Mouse (Mus musculus) neural tube, embryonic 11.5 days (tissue): ENCODE data around the gene Gmpr. TPM values are rescaled to one million over a fixed set of nuclear protein-coding genes. Genes with fewer than 3 reads are reported as not detected.
A peak's percentile ranks its signal among the peaks of the same experiment; 100 is the strongest.

Source experiments
- ATAC-seq: fragments of 200-750 bp; cut with Nextera tagmentation; 2 replicates; pipeline ENCODE4 v1.8.0; 2017; ENCODE audit warnings: moderate number of reproducible peaks, mild to moderate bottlenecking, moderate TSS enrichment, moderate library complexity; ENCODE audit not compliant: insufficient read depth, low FRiP score, low TSS enrichment
- DNase-seq: peaks from one replicate; pipeline ENCODE4 v3.0.0-alpha.2; 2015; ENCODE audit warnings: low spot score
- H3K27ac ChIP-seq: fragments of 300-500 bp; sonication (generic); 2 replicates; pipeline ENCODE4 v1.5.1; 2014; ENCODE audit warnings: low read depth, mild to moderate bottlenecking, low read length
- H3K27me3 ChIP-seq: fragments of 300-500 bp; sonication (generic); 2 replicates; pipeline ENCODE4 v1.6.1; 2014; ENCODE audit warnings: mild to moderate bottlenecking, low read length, mixed read lengths; ENCODE audit not compliant: control insufficient read depth, insufficient read depth
- H3K36me3 ChIP-seq: fragments of 300-500 bp; sonication (generic); 2 replicates; pipeline ENCODE4 v1.6.1; 2014; ENCODE audit warnings: mild to moderate bottlenecking, low read length, moderate library complexity, mixed read lengths; ENCODE audit not compliant: control insufficient read depth, insufficient read depth
- H3K4me1 ChIP-seq: fragments of 300-500 bp; sonication (generic); 2 replicates; pipeline ENCODE4 v1.6.1; 2014; ENCODE audit warnings: low read length, mixed read lengths; ENCODE audit not compliant: control insufficient read depth, insufficient read depth
- H3K4me2 ChIP-seq: fragments of 300-500 bp; sonication (generic); 2 replicates; pipeline ENCODE4 v1.6.1; 2014; ENCODE audit warnings: low read depth, mild to moderate bottlenecking, moderate library complexity
- H3K4me3 ChIP-seq: fragments of 300-500 bp; sonication (generic); 2 replicates; pipeline ENCODE4 v1.5.1; 2014; ENCODE audit warnings: low read depth, low read length
- H3K9ac ChIP-seq: fragments of 300-500 bp; sonication (generic); 2 replicates; pipeline ENCODE4 v1.6.1; 2014; ENCODE audit warnings: mild to moderate bottlenecking, low read length
- H3K9me3 ChIP-seq: fragments of 300-500 bp; sonication (generic); 2 replicates; pipeline ENCODE4 v1.6.1; 2016; ENCODE audit warnings: low read length; ENCODE audit not compliant: control insufficient read depth
- WGBS: fragments of 180-500 bp; shearing (Covaris S2); extraction: QIAGEN DNeasy Blood & Tissue Kit; methylation state at CpG from one replicate; pipeline ENCODE4 v1.1.7; 2014; 5-methylcytosine and 5-hydroxymethylcytosine counted together
- polyA plus RNA-seq: library from polyadenylated mRNA; unstranded; fragments of >200 nt; fragmentation: Nextera tagmentation; extraction: Ambion mirVana; gene quantifications from 2 replicates; pipeline ENCODE4 v1.2.1, GENCODE M21; 2014

The Gmpr gene
- polyA plus RNA-seq, 1 experiment from 2014 or later, result 29.1 TPM

DNA sequence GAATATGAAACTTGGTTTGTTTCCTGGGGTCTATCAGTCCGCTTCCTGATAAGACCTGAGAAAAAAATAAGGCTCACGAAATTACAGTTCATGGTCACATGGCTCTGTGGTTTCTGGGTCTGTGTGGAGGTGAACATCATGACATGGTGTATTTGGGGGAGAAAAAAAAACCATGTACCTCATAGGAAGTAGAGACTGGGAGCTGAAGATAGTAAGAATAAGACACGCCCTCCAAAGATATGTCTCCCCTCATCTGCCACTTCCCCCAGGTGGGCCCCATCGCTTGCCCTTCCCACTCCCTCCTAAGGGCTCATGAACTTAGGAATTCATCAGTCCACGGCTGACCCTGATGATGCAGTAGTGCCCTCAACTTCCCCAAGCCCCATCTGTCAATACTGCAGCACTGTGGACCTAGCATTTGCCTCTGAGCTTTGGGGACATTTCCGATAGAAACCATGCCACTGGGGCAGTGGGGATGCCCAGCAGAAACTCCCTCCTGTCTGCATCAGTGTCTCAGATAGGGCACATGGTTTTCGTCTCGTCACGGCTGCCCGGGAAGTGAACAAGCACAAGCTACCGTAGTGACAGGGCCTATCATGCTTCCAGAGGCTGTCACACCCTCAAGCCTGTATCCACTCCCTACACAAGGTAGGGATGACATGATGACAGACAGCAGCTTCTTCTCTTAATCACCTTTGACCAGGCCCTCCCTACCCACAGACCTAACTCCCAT, 20.2 kb downstream of the Gmpr start:
- peaks cover 6% of the 10 kb centered on the region for H3K4me1 ChIP-seq
- 86% methylated on average over 11 of the region's 11 CpGs for WGBS
- H3K4me3 ChIP-seq, result no peak overlapping the region
- no peaks in the 10 kb centered on the region for H3K9me3 ChIP-seq
- no peaks in the 10 kb centered on the region for H3K27me3 ChIP-seq
- no peak overlapping the region for H3K9ac ChIP-seq
- DNase-seq (no peak), ATAC-seq (no peak)
- no peaks in the 10 kb centered on the region for H3K36me3 ChIP-seq
- no peak overlapping the region for H3K4me2 ChIP-seq
- H3K27ac ChIP-seq, result no peak overlapping the region

DNA sequence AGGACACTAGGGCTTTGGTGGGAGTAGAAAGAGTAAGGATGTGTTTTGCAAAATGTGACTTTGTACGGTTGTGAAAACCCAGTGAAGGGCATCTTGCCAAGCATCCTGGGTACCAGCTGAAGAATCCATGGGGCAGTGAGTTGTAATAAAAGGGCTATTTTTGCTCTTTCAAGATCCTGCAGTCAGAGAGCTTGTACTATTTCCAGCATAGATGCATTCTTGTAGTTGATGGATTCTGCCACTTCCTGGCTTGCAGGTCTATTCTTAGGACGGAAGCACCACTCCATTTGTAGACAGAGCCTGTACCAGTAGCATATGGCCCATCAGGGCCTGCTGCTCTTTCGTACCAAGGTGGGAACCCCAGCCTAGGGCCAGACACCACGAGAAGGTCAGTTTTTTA, 21.5 kb downstream of the Gmpr start:
- no peak overlapping the region for H3K27ac ChIP-seq
- no peaks in the 10 kb centered on the region for H3K9me3 ChIP-seq
- H3K27me3 ChIP-seq, result no peaks in the 10 kb centered on the region
- WGBS, result 87% methylated on average over 4 of the region's 4 CpGs
- H3K9ac ChIP-seq, result no peak overlapping the region
- no peaks in the 10 kb centered on the region for H3K36me3 ChIP-seq
- peaks cover 6% of the 10 kb centered on the region for H3K4me1 ChIP-seq
- H3K4me3 ChIP-seq, result no peak overlapping the region
- no peak overlapping the region for H3K4me2 ChIP-seq
- no peak for DNase-seq
- ATAC-seq, result no peak

- Histone ChIP-seq H3K36me3 (no peaks in the 10 kb centered on the region), H3K27ac (no peak overlapping the region), H3K4me2 (no peak overlapping the region), H3K27me3 (no peaks in the 10 kb centered on the region), H3K4me3 (no peak overlapping the region), H3K4me1 (peaks cover 6% of the 10 kb centered on the region), H3K9ac (no peak overlapping the region), H3K9me3 (no peaks in the 10 kb centered on the region)
- WGBS, result 23% methylated on average over 6 of the region's 6 CpGs
- no peak for DNase-seq
- ATAC-seq, result no peak
These were observed 23.5 kb downstream of the Gmpr start for GRCm38 (mm10) chr13:45530754-45531153.

GRCm38 (mm10) chr13:45535731-45536453, 28.6 kb downstream of the Gmpr start:
- no peak overlapping the region for H3K4me2 ChIP-seq
- ATAC-seq, result no peak
- no peaks in the 10 kb centered on the region for H3K9me3 ChIP-seq
- H3K4me3 ChIP-seq, result no peak overlapping the region
- no peak for DNase-seq
- H3K4me1 ChIP-seq, result peaks cover 3% of the 10 kb centered on the region; the same call in 1 of the 2 replicates
- H3K27ac ChIP-seq, result no peak overlapping the region
- no peaks in the 10 kb centered on the region for H3K36me3 ChIP-seq
- no peaks in the 10 kb centered on the region for H3K27me3 ChIP-seq
- H3K9ac ChIP-seq, result no peak overlapping the region
- WGBS, result 90% methylated on average over 9 of the region's 9 CpGs

- DNase-seq, result no peak
These were observed 29.9 kb downstream of the Gmpr start for GRCm38 (mm10) chr13:45537110-45537509.

GRCm38 (mm10) chr13:45538091-45538490, 30.8 kb downstream of the Gmpr start:
- H3K9ac ChIP-seq, result no peak overlapping the region; the same call in 1 of the 2 replicates
- peaks cover 3% of the 10 kb centered on the region; the same call in 1 of the 2 replicates for H3K4me1 ChIP-seq
- no peak overlapping the region for H3K27ac ChIP-seq
- H3K27me3 ChIP-seq, result no peaks in the 10 kb centered on the region
- H3K4me3 ChIP-seq, result no peak overlapping the region
- 88% methylated on average over 9 of the region's 9 CpGs for WGBS
- DNase-seq (no peak), ATAC-seq (no peak)
- no peaks in the 10 kb centered on the region for H3K36me3 ChIP-seq
- H3K4me2 ChIP-seq, result no peak overlapping the region
- H3K9me3 ChIP-seq, result no peaks in the 10 kb centered on the region

More at GRCm38 (mm10) chr13:45537110-45537509, 29.9 kb downstream of the Gmpr start:
- no peak for ATAC-seq
- H3K36me3 ChIP-seq, result no peaks in the 10 kb centered on the region
- H3K9ac ChIP-seq, result no peak overlapping the region
- no peak overlapping the region for H3K4me3 ChIP-seq
- H3K4me1 ChIP-seq, result peaks cover 3% of the 10 kb centered on the region; the same call in 1 of the 2 replicates
- H3K4me2 ChIP-seq, result no peak overlapping the region
- H3K27ac ChIP-seq, result no peak overlapping the region
- no peaks in the 10 kb centered on the region for H3K9me3 ChIP-seq
- no peaks in the 10 kb centered on the region for H3K27me3 ChIP-seq
- 85% methylated on average over 9 of the region's 9 CpGs for WGBS

DNA sequence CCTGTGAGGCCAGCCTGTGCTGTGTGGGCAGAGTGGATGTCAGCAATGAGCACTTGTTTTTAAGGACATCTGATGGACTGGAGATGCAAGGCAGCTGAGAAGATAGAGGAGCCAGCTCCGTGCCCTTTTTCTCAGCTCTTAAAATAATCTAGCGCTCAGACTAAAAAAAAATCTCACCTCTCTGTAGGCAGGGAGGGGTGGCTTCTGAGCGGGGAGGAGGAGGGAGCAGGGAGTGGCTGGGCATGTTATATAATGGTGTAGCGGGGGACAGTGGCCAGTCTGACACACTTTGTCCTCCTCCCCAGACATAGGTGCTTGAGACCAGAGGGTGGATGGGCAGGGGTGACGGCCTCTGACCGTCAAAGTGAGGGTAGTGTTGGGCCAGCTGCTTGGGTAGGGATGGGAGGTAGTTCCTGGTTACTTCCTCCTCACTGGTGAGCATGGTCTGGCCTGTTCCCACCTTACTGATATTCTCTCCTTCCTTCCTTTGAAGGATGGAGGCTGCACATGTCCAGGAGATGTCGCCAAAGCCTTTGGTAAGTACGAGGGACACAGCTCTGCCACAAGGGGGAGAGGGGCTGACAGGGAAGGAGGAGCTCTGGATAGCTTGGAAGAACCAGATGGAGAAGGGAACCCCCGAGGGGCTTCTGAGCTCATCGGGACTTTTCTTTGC, 31.4 kb downstream of the Gmpr start:
- WGBS, result 34% methylated on average over 9 of the region's 10 CpGs
- no peak overlapping the region for H3K27ac ChIP-seq
- ATAC-seq (peak; percentile 87), DNase-seq (peak; percentile 85)
- H3K4me1 ChIP-seq, result peaks cover 3% of the 10 kb centered on the region; the same call in 1 of the 2 replicates
- peak overlapping the region; percentile 22 for H3K4me3 ChIP-seq
- peak overlapping the region; percentile 49; the same call in 1 of the 2 replicates for H3K9ac ChIP-seq
- H3K27me3 ChIP-seq, result no peaks in the 10 kb centered on the region
- no peaks in the 10 kb centered on the region for H3K36me3 ChIP-seq
- no peaks in the 10 kb centered on the region for H3K9me3 ChIP-seq
- peak overlapping the region; percentile 54 for H3K4me2 ChIP-seq

DNA sequence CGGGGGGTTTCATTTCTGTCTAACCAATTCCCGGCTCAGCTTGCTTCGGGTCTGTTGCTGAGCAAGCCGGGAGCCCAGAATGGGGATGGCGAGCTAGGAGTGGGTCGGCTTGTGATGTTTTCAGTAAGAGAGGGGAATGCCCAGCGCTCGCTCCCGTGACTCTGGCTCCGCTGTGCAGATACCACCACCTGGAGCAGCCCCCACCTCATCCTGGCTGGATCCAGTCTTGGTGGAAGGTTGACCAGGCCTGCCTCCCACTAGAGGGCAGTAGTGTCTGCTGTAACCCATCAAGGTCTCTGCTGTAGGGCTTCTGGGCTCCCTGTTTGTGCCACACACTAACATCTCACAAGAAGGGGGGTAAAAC, 31.9 kb downstream of the Gmpr start:
- Histone ChIP-seq H3K27me3 (no peaks in the 10 kb centered on the region), H3K4me2 (peak overlapping the region; percentile 54), H3K4me1 (peaks cover 3% of the 10 kb centered on the region; the same call in 1 of the 2 replicates), H3K36me3 (no peaks in the 10 kb centered on the region), H3K9me3 (no peaks in the 10 kb centered on the region), H3K4me3 (peak overlapping the region; percentile 22), H3K9ac (peak overlapping the region; percentile 49; the same call in 1 of the 2 replicates), H3K27ac (no peak overlapping the region)
- peak; percentile 90 for ATAC-seq
- DNase-seq, result peak; percentile 84
- WGBS, result 10% methylated on average over 10 of the region's 10 CpGs
